Mouse (Mus musculus) kidney, postnatal 0 days (tissue): Measurements from ENCODE around the gene Shbg. TPM values are rescaled to one million over a fixed set of nuclear protein-coding genes. Genes with fewer than 3 reads are reported as not detected.

Experiments
- ATAC-seq: fragments of 200-750 bp; cut with Nextera tagmentation; replicated peaks from 2 replicates; pipeline ENCODE4 v1.8.0; 2017; ENCODE audit warnings: low read depth, moderate number of reproducible peaks, moderate TSS enrichment, moderate library complexity; ENCODE audit not compliant: low FRiP score
- DNase-seq: peaks from one replicate; pipeline ENCODE4 v3.0.0-alpha.2; 2016; ENCODE audit warnings: low spot score
- H3K27ac ChIP-seq: fragments of 300-500 bp; sonication (generic); 2 replicates; pipeline ENCODE4 v1.5.1; 2014; ENCODE audit warnings: mild to moderate bottlenecking
- H3K27me3 ChIP-seq: fragments of 300-500 bp; sonication (generic); 2 replicates; pipeline ENCODE4 v1.6.1; 2014; ENCODE audit warnings: low read length, mixed read lengths; ENCODE audit not compliant: insufficient read depth
- H3K36me3 ChIP-seq: fragments of 300-500 bp; sonication (generic); 2 replicates; pipeline ENCODE4 v1.6.1; 2014; ENCODE audit warnings: low read length, mixed read lengths; ENCODE audit not compliant: insufficient read depth
- H3K4me1 ChIP-seq: fragments of 300-500 bp; sonication (generic); replicated peaks from 2 replicates; pipeline ENCODE4 v1.6.1; 2014; ENCODE audit warnings: antibody characterized with exemption, low read length, mixed read lengths; ENCODE audit not compliant: insufficient read depth
- H3K4me2 ChIP-seq: fragments of 300-500 bp; sonication (generic); 2 replicates; pipeline ENCODE4 v1.6.1; 2014; ENCODE audit warnings: mild to moderate bottlenecking, low read length, moderate library complexity, mixed read lengths
- H3K4me3 ChIP-seq: fragments of 300-500 bp; sonication (generic); replicated peaks from 2 replicates; pipeline ENCODE4 v1.5.1; 2014; ENCODE audit warnings: low read depth, low read length
- H3K9ac ChIP-seq: fragments of 300-500 bp; sonication (generic); 2 replicates; pipeline ENCODE4 v1.6.1; 2014; ENCODE audit warnings: low read depth, low read length
- H3K9me3 ChIP-seq: fragments of 300-500 bp; sonication (generic); replicated peaks from 2 replicates; pipeline ENCODE4 v1.6.1; 2016; ENCODE audit warnings: low read length, inconsistent platforms, mixed read lengths
- CTCF ChIP-seq: IDR thresholded peaks from 2 replicates; pipeline ENCODE4 v1.5.1; 2016; ENCODE audit warnings: antibody characterized with exemption, low read depth, mild to moderate bottlenecking, moderate library complexity
- WGBS: fragments of 180-500 bp; shearing (Covaris S2); extraction: QIAGEN DNeasy Blood & Tissue Kit; methylation state at CpG from one replicate; pipeline ENCODE4 v1.1.7; 2014; 5-methylcytosine and 5-hydroxymethylcytosine counted together
- polyA plus RNA-seq: library from polyadenylated mRNA; unstranded; fragments of >200 nt; fragmentation: Nextera tagmentation; extraction: Ambion mirVana; gene quantifications from 2 replicates; pipeline ENCODE4 v1.2.1, GENCODE M21; 2015

Gene Shbg
- polyA plus RNA-seq, 1 experiment from 2014 or later = 0.13 TPM

DNA sequence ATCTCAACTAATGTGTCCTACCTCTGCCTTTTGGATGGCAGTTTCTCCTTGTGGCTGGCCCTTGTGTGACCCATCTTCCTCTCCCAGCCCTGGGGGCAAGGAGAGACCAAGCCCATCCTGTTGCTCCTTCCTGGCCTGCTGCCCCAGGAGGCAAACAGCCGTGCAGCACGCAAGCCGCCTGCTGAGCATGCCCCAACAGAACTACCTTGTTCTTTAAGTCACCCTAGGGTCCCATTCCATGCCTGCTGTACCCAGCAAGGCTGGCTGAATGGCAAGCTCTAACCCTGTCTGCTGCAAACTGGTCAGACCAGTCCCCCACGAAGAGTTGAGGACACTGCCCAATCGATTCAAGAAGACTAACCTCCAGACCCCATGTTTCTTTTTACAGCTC, 38.4 kb upstream of the Shbg start:
- no peak overlapping the region for H3K4me2 ChIP-seq

GRCm38 (mm10) chr11:69655264-69656064, 37.8 kb upstream of the Shbg start, which contains the start of gene Sox15:
Sox15 (plus strand) TSS chr11:69655314.
- no peaks in the 10 kb centered on the region for H3K4me1 ChIP-seq
- no peaks in the 10 kb centered on the region for H3K9me3 ChIP-seq
- DNase-seq = peak; percentile 91
- TF ChIP-seq CTCF = peak; percentile 83
- 20% methylated on average over 34 of the region's 34 CpGs for WGBS
- H3K4me3 ChIP-seq = no peak within 1 kb of the TSS
- peak within 1 kb of the TSS; percentile 27; the same call in 1 of the 2 replicates for H3K27ac ChIP-seq
- peak; percentile 46 for ATAC-seq
- H3K4me2 ChIP-seq = peak within 1 kb of the TSS; percentile 37; the same call in 1 of the 2 replicates
- H3K36me3 ChIP-seq = peaks cover 49% of the 10 kb centered on the region
- H3K27me3 ChIP-seq = no peaks in the 10 kb centered on the region
- 0 out of 2 replicates have a peak within 1 kb of the TSS, but pooled peaks have one; percentile 13 for H3K9ac ChIP-seq

More for the DNA sequence above, 38.4 kb upstream of the Shbg start:
- H3K27me3 ChIP-seq = no peaks in the 10 kb centered on the region
- 74% methylated on average over 5 of the region's 5 CpGs for WGBS
- H3K4me3 ChIP-seq = no peak overlapping the region
- H3K36me3 ChIP-seq = peaks cover 43% of the 10 kb centered on the region
- no peak overlapping the region for H3K27ac ChIP-seq
- no peak for TF ChIP-seq CTCF
- DNase-seq = no peak
- H3K4me1 ChIP-seq = no peaks in the 10 kb centered on the region
- H3K9me3 ChIP-seq = no peaks in the 10 kb centered on the region
- H3K9ac ChIP-seq = 0 out of 2 replicates have a peak overlapping the region, but pooled peaks have one; percentile 13
- no peak for ATAC-seq

DNA sequence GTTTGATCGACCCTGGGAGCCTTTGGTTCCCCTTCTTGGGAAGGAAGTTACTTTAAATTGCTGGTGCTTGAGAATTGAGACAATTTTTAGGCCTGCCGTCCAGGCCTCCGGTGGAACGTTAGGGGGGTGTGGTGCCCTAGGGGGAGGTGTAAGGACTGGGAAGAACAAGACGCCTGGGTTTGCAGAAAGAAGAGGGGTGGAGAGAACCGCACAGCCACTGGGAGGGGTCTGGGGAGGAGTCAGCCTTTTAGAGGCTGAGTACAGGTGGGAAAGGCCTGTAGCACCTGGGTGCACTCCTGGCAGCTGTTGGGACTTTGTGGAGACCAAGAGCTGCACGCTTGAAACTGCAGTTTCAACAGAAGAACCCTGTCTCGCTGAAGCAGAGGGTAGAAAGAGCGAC, 37.1 kb upstream of the Shbg start:
- DNase-seq = no peak
- Histone ChIP-seq H3K4me1 (no peaks in the 10 kb centered on the region), H3K36me3 (peaks cover 56% of the 10 kb centered on the region), H3K9ac (no peak overlapping the region), H3K27me3 (no peaks in the 10 kb centered on the region), H3K27ac (peak overlapping the region; percentile 27; the same call in 1 of the 2 replicates), H3K4me2 (no peak overlapping the region), H3K9me3 (no peaks in the 10 kb centered on the region), H3K4me3 (no peak overlapping the region)
- 34% methylated on average over 9 of the region's 9 CpGs for WGBS
- TF ChIP-seq CTCF = no peak
- no peak for ATAC-seq

DNA sequence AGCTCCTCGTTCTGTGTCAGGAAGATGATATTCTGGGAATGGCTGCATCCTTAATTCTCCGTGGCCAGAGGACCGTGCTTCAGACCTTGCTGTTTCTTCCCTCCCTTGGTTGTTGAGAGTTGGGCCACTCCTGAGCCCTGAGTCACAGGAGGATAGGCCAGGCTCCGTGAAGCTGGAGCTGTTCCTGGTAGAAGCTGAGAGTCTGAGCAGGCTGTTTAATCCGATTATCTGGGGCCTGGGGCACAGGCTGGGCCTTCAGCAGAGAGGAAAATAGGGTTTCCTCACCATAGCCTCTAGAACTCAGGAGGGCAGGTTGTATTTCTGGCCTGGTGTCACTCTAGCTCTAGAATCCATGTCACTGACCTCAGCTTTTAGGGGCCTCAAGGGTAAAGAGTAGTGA, 35.7 kb upstream of the Shbg start:
- Histone ChIP-seq H3K9ac (no peak overlapping the region), H3K4me2 (no peak overlapping the region), H3K9me3 (no peaks in the 10 kb centered on the region), H3K4me1 (no peaks in the 10 kb centered on the region), H3K27me3 (no peaks in the 10 kb centered on the region), H3K4me3 (no peak overlapping the region), H3K27ac (no peak overlapping the region), H3K36me3 (peaks cover 61% of the 10 kb centered on the region)
- no peak for TF ChIP-seq CTCF
- DNase-seq (no peak), ATAC-seq (no peak)
- WGBS = 72% methylated on average over 5 of the region's 5 CpGs

DNA sequence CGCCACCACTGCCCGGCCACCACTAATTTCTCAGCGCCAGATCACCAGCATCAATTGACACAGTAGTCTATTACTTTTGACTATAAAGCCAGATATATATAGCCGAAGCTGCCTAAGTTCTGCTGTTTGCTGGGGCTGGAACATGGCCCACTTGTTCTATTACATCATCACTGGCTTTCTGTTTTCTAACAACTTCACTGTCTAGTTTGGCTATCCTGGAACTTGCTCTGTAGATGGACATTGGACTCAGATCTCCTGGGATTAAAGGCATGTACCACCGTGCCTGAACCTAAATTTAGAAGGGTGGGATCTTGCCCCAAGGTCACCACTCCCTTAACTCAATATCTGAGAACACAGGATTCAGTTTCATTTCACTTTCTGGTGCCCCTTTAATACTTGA, 28.2 kb upstream of the Shbg start:
- H3K4me2 ChIP-seq = no peak overlapping the region
- no peaks in the 10 kb centered on the region for H3K9me3 ChIP-seq
- H3K9ac ChIP-seq = no peak overlapping the region
- H3K4me3 ChIP-seq = no peak overlapping the region
- no peak for TF ChIP-seq CTCF
- H3K4me1 ChIP-seq = no peaks in the 10 kb centered on the region
- DNase-seq (no peak), ATAC-seq (no peak)
- no peaks in the 10 kb centered on the region for H3K27me3 ChIP-seq
- no peak overlapping the region for H3K27ac ChIP-seq
- peaks cover 79% of the 10 kb centered on the region for H3K36me3 ChIP-seq
- 90% methylated on average over 5 of the region's 5 CpGs for WGBS

GRCm38 (mm10) chr11:69635471-69635870, 17.8 kb upstream of the Shbg start:
- Histone ChIP-seq H3K27me3 (no peaks in the 10 kb centered on the region), H3K36me3 (peaks cover 5% of the 10 kb centered on the region; the same call in 1 of the 2 replicates), H3K9ac (no peak overlapping the region), H3K4me2 (peak overlapping the region; percentile 32), H3K9me3 (no peaks in the 10 kb centered on the region), H3K4me3 (no peak overlapping the region), H3K27ac (no peak overlapping the region), H3K4me1 (peaks cover 12% of the 10 kb centered on the region; the same call in 1 of the 2 replicates)
- DNase-seq = no peak
- TF ChIP-seq CTCF = no peak
- no peak for ATAC-seq
- WGBS = 78% methylated on average over 3 of the region's 3 CpGs
